Mouse (Mus musculus): ENCODE measurements at regions not wholly inside any gene's neighbourhood (a gene's known extent, or its start where the extent isn't known, plus 50 kb on each side); places are given as distances from the start of the nearest gene placed in this dataset.

DNA sequence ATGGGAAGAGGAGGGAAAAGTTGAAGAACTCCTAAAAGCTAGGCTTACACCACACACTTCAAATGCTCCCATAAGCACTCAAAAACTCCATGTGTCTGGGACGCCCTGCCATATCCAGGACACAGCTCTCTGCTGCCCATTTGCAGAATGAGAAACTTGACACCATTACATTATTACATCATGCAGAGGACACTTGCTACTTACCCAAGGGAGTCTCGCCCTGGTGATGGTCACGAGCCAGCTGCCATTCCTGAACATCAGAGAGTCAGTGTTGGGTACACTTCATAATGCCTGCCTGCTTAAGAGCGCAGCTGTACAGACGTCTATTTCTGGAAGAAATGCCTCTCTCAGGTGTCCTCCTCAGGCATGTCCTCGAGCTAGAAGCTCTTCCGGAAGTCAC, 135.3 kb downstream of the Rpl36a-ps1 start:
- TF ChIP-seq POLR2A (IDR thresholded peaks at IDR 0.05; ENCODE audit: low read depth, low read length) (no peak), CTCF (conservative IDR thresholded peaks at IDR 0.05; ENCODE audit: insufficient read depth, insufficient read length, low read depth, low read length) (no peak)

Data from kidney, adult 2 months (tissue).